Mouse (Mus musculus): ENCODE measurements around the gene Vcp.
A peak's percentile ranks its signal among the peaks of the same experiment; 100 is the strongest.

Vcp gene

DNA sequence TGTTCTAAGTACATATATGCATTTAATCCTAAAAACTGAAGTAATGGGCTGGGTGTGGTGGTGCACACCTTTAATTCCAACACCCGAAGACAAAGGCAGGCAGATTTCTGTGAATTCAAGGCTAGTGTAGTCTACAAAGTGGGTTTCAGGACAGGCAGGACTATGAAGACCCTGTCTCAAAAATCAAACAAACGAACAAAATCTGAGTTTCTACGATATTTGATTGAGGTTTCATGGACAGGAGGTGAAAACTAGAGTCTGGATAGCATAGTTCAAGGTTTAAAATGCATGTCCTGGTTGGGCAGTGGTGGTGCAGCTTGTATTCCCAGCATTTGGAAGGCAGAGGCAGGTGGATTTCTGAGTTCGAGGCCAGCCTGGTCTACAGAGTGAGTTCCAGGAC is 31.0 kb downstream of the Vcp start, which contains the start of gene 1700022I11Rik:
Gene 1700022I11Rik, plus strand, starts transcription at position 301 of the 400 bp plus-strand sequence.
- no peak for DNase-seq

DNA sequence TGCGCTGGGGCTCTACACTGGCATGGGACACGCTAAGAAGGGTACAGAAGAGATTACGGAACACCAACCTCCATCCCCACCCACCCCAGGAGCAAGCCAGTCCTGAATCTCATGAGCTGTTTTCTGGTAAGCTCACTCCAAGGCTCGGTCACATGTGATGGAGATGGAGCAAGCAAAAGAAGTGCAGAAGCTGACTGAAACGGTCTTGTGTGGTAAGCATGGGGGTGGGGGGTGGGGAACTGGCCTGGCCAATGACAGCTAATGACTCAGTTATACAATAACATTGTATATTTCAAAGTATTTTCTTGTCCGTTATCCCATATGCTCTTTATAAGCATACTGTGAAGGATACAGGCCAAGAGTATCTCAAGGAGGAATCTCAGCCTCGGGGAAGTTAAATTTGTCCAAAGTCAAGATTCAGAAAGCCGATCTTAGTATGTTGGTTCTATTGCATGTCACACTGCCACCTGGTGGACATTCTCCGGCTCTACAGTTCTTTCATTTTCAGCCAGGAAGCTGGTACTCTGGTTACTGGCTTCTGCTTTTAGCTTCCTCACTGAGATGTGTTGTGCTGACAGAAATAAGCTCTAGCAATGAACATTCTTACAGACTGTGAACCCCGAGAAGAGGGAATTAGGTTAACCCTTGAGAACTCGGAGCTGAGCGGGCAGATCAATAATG is 35.1 kb downstream of the Vcp start:
- DNase-seq = peak in 1 of 2 experiments; percentile 54

DNA sequence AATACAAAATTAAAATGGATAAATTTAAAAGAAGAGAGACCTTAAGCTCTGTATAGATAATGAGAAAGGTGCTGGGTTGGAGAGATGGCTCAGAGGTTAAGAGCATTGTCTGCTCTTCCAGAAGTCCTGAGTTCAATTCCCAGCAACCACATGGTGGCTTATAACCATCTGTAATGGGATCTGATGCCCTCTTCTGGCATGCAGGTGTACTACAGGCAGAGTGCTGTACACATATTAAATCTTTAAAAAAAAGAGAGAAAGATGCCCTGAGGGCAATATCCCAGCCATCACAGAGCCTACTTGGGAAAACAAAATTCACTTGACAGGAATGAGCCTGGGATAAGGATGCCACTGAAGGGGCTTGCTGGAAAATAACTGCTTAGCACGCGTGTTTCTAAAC is 36.8 kb downstream of the Vcp start:
- no peak for DNase-seq

DNA sequence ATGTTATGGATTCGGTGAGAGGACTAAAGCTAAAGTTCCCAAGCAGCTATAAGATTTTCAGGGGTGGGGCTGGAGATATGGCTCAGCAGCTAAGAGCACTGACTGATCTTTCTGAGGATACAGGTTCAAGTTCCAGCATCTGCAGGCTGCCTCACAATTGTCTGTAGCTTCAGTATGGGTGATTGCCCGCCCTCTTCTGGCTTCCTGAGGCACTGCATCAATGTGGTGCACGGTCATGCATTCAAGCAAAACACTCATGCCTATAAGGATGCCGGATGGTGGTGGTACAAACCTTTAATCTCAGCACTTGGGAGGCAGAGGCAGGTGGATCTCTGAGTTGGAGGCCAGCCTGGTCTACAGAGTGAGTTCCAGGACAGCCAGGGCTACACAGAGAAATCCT is 38.7 kb downstream of the Vcp start:
- DNase-seq = peak; percentile 43 to 66

DNA sequence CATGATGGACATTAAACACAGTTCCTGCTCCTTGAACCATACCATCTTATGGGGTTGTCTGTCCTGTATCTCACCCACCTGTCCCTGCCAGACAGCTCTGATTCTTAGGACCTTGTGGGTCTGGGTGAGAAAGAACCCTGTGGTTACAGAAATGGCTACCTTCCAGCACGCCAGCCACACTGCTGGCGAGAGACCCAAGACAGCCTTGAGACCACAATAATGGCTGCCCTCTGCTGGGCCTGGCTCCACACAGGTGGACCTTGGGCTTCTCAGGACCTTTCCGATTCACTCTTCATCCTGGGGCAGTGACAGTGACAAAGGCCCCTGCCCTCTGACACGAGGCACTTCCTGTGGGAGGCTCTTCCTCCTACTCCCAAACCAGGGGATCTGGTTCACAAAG is 40.9 kb downstream of the Vcp start:
- no peak for DNase-seq

DNA sequence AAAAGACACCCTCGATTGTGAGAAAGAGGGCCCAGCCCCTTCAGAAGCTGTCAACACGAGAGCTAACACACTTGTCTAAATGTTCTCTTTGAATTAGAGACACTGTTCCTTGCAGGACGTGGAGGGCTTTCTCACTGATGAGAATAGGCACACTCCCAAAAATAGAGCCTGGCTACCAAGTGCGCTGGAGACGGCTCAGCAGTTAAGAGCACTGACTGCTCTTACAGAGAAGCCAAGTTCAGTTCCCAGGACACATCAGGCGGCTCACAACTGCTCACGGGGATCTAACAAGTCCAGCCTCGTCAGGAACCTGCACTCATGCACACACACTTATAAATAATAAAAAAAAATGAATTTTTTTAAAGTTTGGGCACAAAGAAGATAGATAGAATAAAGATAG is 41.4 kb downstream of the Vcp start:
- no peak for DNase-seq

DNA sequence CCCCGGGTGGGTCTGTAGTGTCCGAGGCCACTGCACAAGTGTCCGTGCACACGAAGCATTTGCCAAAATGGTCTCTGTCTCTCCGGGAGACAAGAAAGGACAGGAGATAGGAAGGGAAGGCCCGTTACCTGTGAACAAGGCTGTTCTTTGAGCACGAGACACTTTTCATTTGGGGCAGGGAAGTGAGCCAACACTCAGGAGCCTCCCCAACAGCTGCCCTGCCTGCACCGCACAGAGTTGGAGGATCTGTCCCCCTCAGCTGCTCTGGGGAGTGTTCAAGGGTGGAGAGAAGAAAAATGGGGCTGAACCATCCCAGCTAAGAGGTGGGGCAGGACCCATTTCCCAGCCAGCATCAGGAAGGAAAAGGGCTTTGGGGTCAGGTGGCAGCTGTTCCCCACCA is 42.3 kb downstream of the Vcp start:
- no peak for DNase-seq

DNA sequence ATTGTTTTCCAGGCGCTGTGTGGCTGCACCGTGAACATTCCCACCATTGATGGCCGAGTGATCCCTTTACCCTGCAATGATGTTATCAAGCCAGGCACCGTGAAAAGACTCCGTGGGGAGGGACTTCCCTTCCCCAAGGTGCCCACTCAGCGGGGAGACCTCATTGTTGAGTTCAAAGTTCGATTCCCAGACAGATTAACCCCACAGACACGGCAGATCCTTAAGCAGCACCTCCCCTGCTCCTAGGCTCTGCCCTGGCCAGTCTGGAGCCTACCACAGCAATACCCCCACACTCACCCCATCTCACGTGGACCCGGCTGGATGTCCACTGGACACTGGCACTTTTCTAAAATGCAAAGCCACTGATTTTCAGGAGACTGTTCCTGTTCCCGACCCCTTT is 43.0 kb downstream of the Vcp start:
- no peak for DNase-seq

DNA sequence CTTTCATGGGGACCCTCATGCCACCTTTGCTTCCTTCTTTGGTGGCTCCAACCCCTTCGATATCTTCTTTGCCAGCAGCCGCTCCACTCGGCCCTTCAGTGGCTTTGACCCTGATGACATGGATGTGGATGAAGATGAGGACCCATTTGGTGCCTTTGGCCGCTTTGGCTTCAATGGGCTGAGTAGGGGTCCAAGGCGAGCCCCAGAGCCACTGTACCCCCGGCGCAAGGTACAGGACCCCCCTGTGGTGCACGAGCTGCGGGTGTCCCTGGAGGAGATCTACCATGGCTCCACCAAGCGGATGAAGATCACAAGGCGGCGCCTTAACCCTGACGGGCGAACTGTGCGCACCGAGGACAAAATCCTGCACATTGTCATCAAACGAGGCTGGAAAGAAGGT is 43.7 kb downstream of the Vcp start:
- no peak for DNase-seq

DNA sequence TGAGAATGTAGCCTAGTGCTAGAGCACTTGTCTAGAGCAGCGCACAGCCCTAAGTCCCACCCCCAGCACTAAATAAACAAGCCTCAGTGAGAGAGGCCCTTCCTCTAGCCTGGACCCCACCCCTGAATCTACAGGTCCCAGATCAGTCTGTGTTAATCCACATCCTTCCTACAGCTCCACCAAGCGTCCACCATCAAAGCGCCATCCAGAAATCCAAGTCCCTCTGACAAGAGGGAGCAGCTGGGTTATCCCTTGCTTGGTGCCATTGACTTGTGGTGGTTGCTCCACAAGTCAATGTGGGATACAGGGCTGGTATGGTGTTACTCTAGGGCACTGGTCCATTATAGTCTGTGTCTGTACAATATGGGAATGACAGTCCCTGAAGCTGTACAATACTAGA is 45.1 kb downstream of the Vcp start:
- no peak for DNase-seq

DNA sequence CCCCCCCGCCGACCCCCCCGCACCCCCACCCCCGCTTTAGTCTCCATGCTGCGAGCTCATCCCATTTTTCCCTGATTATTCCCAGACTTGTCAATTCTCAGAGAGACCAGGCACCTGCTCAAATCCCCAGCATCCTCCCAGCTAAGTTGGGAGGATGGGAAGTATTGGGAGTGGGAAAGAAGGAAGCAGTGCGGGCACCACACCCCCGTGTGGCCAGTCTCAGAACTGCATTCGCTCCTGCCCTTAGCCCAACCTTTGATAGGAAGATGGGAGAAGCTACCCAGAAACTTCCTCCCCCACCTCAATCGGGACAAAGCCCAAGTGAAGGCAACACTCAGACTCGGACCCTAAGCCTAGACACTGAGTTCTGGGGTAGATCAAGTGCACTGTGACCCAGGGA is 46.0 kb downstream of the Vcp start:
- peak; percentile 61 to 76 for DNase-seq

DNA sequence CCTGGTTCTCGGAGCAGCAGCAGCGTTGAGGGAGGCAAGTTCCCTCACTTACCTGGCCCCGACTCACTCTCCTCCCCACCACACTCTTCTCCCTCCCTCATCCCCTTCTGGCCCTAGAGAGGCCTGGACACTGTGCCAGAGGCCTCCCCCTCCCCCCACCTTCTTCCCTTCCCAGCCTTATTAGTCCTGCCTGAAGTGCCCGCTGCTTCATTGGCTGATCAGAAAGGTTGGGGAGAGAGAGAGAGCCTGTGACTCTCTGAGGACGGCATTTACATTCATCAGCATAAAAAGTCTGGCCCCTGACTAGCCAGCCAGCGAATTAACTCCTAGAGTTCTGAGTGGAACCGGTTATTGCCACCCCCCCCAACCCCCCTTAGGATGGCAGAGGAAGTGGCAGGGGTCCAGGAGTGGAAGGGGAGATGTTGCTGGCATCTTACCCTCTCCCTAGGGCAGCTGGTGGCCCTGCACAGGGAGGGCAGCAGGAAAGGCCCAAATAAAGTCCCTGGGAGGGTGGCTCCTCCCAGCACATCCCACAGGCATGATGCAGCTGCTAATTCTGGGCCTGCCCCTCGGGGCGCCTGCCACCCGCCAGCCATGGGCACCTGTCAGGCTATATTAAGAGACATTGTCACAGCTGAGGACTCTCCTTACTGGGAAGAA is 46.7 kb downstream of the Vcp start:
- DNase-seq = no peak

DNA sequence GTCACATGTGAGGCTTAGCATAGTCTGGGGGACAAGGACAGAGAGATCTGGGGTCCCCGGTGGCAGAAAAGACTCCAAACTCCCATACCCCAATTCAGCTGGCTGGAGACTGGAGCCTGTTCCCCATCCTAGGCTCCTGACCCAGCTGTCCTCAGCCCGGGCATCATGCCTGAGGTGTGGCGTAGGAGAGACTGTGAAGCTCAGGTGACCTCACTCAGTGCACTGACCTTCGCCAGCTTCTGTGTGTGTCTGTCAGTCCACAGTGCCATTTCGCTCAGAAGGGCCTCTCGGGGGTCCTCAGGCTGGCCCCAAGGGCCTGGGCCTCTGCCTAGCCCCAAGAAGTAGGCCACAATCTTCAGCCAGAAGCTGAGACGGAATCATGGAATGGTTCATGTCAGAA is 47.7 kb downstream of the Vcp start:
- no peak for DNase-seq

DNA sequence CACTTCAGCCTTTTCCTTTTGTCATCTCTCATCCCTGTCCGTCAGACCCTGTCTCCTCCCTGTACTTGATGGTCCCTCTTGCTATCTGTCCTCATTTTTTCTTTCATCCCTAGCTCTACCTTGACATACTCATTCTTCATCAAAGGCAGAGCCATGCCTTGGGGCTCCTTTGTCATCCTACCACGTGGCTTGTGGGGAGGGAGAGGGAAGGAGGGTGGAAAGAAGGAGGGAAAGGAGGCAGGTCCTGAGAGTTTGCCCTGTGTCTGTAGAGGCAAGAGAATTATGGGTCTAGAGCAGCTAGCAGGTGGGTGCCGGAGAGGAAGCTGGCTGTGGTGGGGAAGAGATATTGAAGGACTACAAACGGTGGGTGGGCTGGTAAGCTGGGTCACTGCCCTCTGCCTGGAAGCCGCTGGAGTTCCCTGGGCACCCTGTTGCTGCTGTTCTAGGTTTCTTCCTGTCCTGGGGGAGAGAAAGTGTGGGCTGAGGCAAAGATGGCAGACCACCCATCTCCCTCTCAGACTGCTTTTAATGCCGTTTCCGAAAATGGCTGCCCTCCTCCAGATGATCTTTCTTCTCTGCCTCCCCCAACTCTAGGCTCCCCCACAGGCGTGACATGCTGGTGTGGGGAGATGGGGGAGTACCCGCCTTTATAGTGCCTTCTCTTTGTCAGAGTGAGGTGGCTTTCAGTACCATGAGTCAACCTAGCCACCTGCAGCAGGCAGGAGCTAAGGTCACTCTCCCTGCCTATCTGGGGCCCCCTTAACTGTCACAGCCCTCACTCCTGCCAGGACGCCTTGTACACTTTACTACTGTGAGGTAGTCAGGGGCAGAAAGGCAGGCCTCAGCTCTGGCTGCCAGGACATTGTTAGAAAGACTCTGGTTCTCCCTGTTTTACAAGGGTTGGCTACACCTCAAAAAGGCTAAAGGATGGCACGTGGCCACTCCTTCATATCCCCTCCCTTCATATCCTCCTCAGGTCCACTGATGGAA is 48.8 kb downstream of the Vcp start:
- DNase-seq = no peak

DNA sequence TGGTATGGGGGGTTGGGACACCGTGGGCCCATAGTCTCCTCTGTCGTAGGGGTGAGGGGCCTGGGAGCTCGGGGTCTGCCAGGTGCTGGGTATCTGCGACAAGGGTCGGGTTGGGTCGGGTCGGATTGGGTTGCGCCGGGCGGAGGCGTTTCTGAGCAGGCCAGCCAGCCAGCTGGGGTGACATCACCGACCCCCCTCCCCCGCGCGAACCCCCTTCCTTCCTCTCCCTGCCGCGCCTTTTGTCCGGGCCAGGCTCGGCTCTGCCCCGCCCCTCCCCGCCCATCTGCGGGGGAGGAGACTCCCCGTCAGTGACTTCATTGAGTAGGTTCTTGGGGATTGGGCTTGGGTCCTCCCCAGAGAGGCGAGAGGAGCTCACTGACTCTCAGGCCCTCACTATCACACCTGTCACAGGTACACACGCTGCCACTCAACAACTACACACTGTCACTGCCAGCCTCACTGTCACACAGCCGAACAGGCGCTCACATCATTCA is 50.2 kb downstream of the Vcp start:
- peak; percentile 93 to 95 for DNase-seq

DNA sequence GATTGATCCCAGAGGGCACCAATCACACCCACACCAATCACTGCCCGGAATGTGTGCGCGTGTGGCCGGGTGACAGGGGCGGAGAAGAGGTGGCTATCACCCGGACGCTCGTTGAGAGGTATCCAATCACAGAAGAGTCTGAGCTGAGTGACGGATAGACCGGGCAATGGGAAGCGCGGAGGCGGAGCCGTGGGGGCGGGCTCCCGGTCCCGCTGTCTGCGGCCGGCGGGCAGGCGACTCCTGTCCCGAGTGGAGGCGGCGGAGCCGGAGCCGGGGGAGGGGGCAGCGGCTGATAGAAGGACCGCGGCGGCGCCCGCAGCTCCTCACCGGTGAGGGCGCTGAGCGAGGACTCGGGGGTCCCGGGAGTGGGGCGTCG is 50.6 kb downstream of the Vcp start, which contains the start of gene Dnajb5:
Gene Dnajb5, plus strand, starts transcription at position 139 of the 376 bp plus-strand sequence.
- peak; percentile 99 for DNase-seq

DNA sequence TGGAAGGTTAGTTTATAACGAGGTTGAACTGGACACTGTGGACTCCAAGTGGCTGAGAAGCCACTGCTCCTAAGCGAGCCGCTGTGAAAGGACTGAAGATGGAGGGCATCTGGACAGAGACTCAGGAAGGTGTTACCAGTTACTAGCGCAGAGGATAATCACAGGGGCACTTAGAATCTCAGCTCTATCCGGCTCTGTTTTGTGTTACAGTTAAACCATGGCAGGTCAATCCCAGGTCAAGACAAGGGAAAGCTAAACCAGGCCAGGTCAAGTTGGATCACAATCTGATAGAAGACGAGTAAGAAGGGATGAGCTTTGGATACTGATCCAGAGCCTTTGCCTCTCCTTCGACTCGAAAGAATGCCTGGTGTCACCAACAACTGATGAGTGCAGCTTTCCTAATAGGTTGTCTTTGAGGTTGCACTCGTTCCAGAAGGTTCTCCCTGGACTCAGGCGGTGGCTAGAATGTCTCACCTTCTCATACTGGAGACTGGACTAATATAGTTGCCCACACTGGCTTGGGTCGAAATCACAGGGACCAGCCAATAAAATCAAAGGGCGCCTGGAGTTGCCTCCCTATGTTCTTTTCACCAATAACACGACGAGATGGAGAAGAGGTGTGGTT is 51.1 kb downstream of the Vcp start:
- no peak for DNase-seq

DNA sequence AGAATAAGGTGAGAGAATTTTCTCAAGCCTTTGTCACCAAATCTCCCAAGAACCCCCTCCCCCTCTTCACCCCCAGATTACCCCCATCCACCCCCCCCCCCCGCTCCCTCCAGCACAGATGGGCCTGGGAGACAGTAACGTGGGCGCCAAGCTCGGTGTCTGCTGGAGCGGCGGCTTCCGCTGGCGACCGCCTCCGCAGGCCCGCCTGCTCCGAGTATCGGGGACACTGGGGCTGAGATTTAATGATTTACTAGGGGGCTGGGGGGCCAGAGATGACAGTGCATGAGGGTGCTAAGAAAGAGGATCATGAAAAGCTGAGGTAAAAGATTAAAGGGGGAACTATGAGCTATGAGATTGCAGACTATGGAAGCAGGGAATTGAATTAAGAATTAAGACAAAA is 51.8 kb downstream of the Vcp start:
- DNase-seq = no peak

DNA sequence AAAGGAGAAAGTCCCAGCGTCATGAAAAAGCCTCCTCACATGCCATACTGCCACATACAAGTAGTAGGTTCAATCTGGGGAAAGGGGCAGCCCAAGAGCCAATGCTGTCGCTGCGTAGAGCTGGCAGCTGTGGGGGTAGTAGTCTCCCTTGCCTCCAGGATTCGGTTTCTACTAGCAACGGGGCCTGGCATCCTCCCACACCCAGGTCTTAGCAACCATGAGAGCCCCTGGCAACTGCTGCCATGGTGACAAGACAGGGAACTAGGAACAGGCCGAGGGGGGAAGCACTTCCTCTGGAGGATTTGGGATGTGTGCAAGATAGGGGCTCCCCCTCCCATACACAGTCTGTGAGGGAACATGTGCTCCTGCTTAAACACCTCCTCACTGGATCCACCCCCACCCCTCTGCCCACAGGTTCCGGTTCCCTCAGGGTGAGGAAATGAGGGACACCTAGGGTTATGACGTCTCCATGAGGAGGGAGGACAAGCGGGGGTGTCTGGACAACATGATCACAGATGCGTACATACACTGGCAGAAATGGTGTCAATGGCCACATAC is 53.5 kb downstream of the Vcp start:
- no peak for DNase-seq

DNA sequence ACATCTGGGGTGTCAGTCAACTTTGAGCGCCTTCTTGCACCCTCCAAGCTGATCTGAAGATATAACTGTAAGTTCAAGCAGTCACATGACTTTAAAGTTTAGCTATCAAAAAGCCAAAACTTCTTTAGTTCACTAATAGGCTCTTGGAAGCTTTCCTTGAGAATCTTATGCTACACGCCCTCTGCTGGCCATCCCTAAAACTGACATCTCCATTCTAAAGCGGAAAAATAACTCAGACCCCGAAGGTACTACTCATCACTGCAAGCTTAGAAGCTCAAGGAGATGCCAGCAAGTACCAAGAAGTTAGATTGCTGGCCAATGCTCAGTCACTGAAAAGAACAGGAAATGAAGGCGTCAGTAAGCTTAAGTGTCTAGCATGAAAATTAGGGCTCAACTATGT is 54.4 kb downstream of the Vcp start:
- peak in 1 of 2 experiments; percentile 58 for DNase-seq

DNA sequence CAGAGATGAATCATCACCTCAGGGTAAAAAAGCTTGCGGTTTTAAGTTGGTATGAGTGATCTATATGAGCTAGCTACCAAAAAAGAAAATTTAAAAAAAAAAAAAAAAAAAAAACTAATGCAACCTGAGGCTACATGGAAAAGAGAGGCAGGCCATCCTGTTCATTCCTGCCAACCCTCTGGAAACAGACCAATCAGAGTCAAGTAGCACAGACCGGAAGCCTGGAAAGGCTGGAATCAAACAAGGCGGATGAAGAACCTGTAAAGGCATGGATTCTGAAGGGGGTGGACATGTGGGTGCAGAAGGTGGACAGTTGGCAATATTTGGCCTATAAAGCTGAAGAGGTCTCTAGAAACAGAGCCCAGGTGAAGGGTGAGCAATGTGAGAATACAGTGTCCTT is 54.9 kb downstream of the Vcp start:
- no peak for DNase-seq

DNA sequence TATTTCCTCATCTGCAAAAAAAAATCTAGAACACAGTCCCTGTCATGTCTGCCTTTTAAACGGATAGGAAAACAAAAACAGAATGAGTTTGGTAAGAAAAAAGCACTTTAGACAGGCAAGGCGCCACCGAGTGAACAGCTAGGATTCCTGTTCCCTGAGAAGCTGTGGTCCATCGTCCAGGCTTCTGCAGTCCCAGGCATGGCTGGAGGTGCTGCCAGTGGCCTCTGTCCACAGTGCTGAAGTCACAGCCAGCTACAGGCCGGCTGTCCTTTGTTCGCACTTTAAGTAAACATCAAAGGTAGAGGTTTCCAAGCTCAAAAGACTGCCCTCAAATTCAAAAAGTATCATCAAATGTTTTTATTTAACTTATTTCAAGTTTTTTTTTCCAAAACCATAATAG is 55.3 kb downstream of the Vcp start:
- DNase-seq = peak; percentile 44 to 52

DNA sequence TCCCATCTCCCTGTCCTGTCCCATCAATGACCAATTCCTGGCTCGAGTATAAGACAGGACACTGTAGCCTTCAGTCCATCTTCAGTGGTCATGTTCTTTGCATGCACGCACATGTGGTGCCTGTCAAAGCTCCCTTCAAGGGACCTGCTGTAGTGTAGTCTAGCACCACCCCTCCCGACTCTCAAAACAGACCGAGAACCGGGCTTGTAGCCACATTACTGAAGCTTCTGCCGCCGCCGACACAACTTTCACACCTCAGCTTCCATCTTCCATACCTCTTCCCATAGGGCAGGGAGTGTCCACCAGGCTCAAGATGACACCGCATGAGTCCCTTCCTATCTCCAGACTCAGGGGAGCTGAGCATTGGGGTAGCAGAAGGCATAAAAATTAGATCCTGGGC is 56.1 kb downstream of the Vcp start:
- no peak for DNase-seq
